Mouse (Mus musculus) urinary bladder, postnatal 36 days (tissue): Measurements from ENCODE around the gene Abat.
A peak's percentile ranks its signal among the peaks of the same experiment; 100 is the strongest.
"Not testable (repeated sequence)": the region's sequence is repeated elsewhere in the genome, so short reads cannot be mapped to it uniquely, and the experiment has no call there.

ENCODE experiments used
- DNase-seq, 2 experiments: peaks; one replicate each; pipeline ENCODE4 v3.0.0; 2022; ENCODE audit warnings: low spot score in 2 of 2, mixed read lengths in 1 of 2

Abat gene

DNA sequence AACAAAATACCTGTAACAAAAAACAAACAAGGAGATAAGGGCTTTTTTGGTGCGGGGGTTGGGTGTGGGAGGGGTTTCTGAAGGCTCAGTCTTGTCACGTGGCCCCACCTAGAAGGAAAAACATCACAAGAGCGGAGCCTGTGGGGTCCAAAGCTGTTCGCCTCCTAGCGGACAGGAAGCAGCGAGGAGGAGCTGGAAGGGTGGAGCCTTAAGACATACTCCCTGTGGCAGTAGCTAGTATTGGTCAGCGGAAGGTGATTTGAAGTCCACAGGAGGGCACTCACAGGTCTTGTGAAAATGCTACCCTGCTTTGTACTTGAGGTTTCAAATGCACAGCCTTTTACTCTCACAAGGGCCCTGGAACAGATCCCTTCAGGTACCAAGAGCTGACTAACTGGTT is 19.7 kb downstream of the Abat start:
- no peak for DNase-seq

GRCm38 (mm10) chr16:8533477-8533876 is 20.2 kb downstream of the Abat start:
- no peak for DNase-seq

DNA sequence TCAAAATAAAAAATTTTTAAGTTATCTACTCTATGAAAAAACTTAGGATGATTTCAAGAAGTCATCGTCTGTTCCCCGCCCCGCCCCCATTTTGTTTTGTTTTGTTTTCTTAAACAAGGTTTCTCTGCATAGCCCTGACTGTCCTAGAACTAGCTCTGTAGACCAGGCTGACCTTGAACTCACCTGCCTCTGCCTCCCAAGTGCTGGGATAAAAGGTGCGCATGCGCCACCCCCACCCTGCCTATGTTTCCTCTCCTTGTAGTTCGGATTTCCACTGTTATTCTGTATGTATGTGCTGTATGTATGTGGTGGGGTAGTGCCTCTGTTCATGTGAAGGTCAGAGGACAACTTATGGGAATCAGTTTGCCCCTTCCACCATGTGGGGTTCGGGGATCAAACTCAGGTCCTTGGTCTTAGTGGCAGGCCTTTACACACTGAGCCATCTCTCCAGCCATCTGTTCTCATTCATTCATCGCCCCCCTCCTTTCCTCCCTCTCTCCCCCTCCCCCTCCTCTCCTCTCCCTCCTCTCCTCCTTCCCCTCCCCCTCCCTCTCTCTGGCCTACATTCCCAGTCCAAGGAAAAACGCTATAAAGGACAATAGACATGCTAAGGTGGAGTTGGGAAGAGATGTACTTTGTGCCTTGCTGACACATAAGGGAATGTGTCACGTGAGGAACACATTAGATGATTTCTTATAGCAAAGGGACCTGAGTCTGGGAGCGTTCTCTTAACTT is 21.4 kb downstream of the Abat start:
- DNase-seq = no peak

DNA sequence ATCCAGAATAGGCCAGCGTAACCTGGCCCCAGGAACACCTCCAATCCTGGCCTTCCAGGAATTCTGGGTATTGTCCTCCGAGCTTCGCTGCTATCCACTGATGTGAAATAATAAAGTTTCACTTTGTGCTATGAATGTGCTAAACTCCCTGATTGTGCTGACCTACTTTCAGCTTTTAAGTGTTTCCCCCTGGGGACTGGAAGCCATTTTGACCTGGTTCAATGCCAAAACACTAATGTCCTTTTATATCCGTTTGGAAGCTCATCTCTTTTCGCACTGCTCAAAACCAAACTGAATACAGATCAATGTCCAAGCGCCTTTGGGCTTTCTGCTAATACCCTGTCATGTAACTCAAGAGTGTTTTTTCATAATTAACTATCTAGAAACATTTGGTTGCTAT is 22.2 kb downstream of the Abat start:
- DNase-seq = no peak

GRCm38 (mm10) chr16:8539150-8539865 is 26.1 kb downstream of the Abat start:
- DNase-seq = no peak

DNA sequence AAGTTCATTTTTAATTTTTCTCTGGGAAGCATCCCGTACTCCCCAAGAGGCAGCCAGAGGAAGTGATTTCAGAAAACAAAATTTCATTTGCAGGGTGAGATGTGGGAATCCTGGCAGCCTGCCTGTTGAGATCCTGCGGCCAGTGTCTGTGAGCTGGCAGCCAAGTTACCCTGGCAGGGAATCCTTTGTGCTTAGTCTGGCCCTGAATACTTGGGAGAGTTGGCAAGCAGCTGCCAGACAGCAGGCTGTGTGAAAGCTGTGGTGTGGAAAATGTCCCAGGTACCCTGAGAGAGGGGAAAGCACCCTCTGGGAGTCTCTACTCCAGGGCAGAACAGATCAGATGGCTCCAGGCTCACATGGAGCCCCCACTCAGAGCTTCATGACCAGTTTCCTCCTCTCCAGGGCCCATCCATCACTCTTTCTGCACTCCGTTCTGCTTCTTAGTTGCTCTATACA is 27.7 kb downstream of the Abat start:
- peak in 1 of 2 experiments; percentile 75 for DNase-seq

DNA sequence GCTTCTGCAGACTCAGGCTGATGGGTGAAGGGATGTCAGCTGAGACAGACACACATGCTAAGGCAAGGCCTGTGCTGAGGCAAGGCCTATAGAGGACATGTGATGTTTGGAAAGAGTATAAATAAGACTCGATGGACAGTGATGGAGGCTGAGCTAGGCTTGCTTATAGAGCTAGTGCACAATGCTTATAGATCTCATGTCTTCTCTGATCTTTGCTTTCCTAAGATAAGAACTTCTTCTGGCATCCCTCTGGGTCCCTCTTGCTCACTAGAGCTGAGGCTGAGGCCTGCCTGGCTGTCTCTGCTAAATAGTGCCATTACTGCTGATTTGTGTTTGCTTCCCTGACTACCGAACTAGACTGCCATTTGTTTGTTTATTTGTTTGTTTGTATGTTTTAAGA is 34.6 kb downstream of the Abat start:
- no peak for DNase-seq

DNA sequence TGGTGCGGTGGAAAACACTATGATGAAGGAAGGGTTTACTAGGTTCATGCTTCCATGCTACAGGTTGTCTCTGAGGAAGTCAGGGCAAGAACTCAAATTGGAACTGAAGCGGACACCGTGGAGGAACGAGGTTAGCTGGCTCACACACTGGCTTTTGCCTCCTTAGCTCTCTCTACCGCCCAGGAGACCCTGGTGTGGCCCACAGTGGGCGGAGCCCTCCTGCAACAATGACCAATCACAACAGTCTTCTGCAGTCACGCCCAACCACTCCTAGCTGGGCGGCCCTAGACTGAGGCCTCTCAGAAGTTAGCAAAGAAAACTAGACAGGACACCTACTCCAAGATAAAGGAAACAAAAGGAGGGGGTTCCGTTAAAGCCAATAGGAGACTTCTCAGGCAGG is 36.3 kb downstream of the Abat start:
- no peak for DNase-seq

- no peak for DNase-seq
Observed at GRCm38 (mm10) chr16:8554351-8554750, 41.1 kb downstream of the Abat start.

GRCm38 (mm10) chr16:8554751-8555150 is 41.5 kb downstream of the Abat start:
- DNase-seq = not testable (repeated sequence)

GRCm38 (mm10) chr16:8555371-8555770 is 42.1 kb downstream of the Abat start:
- not testable (repeated sequence) for DNase-seq

DNA sequence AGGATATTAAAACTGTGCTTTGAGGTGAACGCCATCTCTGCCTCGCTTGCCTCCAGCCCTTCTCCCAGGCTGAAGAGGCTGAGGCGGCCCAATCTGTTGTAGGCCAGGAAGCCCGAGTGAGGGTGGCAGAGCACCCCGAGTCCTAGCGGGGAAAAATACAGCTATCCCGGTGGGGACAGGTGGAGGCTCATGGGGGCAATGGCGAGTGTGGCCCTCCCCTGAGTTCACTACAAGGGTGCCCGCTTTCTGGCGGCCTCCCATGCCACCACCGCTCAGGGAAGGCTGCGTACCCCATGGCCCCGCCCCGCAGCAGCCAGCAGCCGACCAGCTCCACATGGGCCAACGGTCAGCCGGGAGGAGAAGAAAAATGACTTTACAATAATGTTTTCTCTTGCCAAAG is 46.9 kb downstream of the Abat start:
- DNase-seq = no peak

- not testable (repeated sequence) for DNase-seq
Observed at GRCm38 (mm10) chr16:8561101-8561500, 47.9 kb downstream of the Abat start.

GRCm38 (mm10) chr16:8561856-8562255 is 48.6 kb downstream of the Abat start:
- DNase-seq = not testable (repeated sequence)

GRCm38 (mm10) chr16:8562827-8563226 is 49.6 kb downstream of the Abat start:
- not testable (repeated sequence) for DNase-seq

GRCm38 (mm10) chr16:8564836-8565235 is 51.6 kb downstream of the Abat start:
- DNase-seq = no peak

DNA sequence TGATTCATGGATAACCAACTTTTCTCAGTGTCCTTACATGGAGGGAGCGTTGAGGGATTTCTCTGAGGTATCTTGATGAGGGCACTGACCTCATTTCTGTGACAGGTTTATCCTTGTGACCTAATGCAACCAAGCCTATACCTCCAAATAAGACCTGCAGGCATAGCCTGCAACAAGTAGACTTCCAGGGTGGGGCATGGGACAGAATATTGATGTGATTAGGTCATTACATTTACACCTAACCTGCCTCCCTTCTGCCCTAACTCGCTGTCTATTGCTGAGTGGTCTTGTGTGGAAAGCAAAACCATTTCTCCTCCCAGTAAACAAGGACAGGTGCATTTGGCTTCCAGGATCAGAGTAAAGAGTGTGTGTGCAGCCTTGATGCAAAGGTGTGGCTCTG is 52.3 kb downstream of the Abat start:
- DNase-seq = no peak

DNA sequence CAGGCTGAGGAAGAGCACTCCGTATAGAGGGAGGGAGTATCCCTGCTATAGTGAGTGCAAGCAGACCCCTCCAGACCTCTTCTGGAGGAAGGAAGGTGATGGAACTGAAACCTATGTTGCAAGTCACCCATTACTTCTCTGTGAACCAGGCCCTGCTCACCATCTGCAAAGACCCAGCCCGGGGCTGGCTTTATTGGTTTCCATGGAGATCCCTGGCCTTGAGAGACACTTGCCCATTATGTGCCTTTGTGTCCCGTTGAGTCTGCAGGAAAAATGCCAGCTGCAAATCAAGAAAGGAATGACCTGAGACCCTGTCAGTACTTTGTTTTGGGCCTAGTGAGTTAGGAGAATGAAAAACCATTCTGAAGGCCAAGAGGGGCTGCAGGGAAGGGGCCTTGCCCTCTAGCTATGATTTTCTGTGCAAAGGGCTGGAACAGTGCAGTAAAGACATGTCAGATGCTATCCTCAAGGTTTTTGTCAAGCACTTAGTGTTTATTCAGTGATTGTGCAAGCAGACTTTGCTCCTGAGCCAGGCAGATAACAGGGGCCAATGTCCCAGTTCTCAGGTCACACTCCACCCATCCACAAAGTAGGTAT is 53.0 kb downstream of the Abat start:
- no peak for DNase-seq

DNA sequence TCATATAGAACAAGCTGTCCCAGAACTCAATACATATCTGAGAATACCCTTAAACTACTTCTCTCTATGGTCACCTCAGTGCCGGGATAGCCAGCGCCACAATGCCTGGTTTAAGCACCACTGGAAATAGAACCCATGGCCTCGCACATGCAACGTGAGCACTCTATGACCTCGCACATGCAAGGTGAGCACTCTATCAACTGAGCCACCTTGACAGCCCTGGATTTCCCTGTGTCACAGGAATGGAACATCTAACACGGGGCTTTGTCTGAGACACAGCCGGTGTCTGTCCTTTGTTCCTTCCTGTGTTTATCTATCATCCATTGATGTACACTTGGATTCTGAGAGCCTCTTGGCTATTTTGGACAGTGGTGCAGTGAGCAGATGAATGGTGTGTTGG is 55.7 kb downstream of the Abat start:
- DNase-seq = no peak

- no peak for DNase-seq
Observed at GRCm38 (mm10) chr16:8570336-8570735, 57.1 kb downstream of the Abat start.

DNA sequence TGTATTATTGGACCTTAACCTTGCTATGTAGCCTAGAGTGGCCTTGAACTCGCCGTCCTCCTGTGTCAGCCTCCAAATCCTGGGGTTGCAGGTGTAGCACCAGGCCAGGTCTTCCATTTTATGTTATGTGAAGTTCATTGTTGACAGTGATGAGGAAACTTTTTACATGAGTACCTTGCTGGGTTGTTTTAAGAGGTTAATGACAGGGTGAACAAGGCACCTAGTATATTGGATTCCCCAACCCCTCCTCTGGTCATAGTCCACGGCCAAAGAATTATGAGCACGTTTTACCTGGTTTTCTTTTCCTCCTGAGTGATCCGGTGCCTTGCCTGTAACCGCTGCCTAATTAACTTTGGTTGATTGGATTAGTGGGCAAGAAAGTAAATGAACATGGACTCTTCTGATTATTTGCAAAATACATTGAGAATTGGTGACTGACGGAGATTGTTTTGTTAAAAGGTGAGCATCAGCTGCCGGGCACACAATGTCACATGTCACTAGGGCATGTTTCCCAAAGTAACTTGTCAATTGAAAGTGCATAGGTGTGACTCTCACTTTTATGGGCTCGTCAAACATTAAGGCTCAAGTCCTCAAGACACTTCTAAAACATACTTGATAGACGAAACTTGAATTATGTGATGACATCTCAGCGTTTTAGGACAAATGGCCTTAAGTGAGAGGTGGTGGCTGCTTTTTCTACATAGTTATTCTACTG is 57.8 kb downstream of the Abat start:
- DNase-seq = no peak

DNA sequence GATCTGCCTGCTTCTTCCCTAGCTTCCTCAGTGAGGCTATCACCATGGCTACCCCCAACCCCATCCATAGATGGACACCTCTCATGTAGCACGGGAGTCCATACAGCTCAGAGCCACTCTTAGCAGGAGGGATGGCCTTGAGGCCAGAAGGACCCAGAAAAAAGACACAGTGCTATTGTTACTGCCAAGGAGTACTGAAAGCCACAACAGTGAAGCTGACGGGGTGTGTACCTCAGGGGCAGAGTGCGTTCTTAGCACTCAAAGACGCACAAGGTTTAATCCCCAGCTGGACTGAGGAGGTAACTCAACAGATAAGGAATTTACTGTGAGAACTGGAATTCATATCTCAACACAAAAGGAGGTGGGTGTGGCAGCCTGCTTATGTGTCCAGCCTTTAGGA is 59.8 kb downstream of the Abat start:
- no peak for DNase-seq
